Mouse (Mus musculus): Measurements from ENCODE around the gene Inpp5d.
A peak's percentile ranks its signal among the peaks of the same experiment; 100 is the strongest.

The Inpp5d gene

DNA sequence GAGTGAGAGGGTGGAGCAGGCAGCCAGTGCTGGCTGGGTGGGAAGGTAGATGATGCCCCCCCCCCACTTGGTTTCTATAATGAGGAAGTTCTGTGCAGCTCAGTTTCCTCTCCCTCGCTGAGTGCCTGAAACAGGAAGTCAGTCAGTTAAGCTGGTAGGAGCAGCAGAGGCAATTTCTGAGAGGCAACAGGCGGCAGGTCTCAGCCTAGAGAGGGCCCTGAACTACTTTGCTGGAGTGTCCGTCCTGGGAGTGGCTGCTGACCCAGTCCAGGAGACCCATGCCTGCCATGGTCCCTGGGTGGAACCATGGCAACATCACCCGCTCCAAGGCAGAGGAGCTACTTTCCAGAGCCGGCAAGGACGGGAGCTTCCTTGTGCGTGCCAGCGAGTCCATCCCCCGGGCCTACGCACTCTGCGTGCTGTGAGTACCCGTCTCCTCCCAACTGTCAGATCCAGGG, at the start of gene Inpp5d:
TSS of gene Inpp5d (plus strand) at position 102 of the 458 bp plus-strand sequence.
- no peak for DNase-seq

DNA sequence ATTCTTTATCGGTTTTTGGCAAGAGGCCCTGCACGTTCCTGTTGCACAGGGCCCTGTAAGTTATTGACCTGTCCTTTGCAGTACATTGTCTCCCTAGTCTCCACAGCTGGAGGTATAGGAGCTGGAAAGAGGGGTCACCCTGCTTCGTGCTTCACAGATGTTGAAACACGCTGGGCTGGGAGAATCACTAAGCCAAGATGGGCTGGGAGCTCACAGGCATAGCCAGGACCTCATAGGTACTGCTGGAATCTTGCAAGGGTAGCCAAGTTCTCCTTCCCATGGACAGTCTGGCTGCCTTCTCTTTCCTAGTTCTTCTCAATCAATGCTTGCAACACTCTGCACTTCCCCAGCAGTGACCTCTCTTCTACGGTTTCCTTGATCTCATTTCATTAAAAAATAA, 46.9 kb upstream of the Inpp5d start:
- DNase-seq, result peak; percentile 29

DNA sequence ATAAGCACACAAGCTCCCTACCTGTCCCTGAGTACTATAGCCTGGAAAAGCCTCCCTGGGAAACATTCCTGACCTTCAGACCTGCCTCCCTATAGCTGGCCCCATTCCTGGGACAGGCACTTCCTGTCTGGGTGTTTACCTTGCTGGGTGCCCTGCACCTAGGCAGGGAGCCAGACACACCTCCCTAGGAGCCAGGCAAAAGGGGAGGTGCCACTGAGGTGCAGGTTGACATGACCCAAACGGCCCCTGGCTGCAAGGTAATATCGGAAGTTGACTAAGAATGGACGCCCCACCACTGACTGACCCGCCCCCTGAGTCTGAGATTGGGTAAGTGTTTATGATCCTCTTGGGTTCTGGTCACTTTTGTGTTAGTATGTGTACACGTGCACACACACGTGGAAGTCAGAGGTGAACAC, 46.3 kb upstream of the Inpp5d start, which contains the start of gene Ngef:
TSS of gene Ngef (minus strand) at position 71 of the 416 bp plus-strand sequence.
- DNase-seq, result peak; percentile 97

DNA sequence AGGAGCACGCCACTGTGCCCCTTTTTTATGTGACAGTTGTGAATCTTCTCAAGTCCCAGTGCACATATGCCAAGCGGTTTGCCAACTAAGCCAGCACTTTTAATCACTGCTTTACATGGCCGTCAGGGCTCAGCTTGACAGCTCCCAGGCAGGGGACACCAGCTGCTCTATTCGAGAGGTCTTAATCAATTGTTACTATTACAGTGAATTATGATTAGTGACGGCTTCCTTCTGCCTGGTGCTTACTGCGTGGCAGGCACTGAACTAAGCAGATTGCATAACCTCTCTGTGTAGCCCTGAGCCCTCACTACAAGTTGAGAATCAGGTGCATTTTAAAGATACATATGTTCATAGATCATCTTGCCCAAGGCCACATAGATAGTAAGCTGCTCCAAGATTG, 45.8 kb upstream of the Inpp5d start:
- DNase-seq, result no peak

DNA sequence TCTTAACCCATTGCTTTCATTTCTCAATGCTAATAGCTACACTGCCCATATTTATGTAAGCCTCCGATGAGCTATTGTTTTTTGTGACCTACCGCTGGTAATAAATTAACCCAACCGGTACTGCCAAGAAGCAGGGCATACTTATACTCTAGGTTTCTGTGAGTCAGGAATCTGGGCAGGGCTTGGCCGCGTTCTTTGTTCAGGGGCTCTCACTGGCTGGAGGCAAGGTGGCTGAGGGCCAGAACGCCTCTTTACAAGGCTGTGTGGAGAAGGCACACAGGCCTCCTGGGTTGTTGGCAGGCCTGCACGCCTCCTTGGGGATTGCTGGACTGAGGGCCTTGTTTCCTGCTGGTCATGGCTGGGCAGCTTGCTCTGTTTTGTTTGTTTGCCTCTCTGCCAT, 45.3 kb upstream of the Inpp5d start:
- DNase-seq, result peak; percentile 99

DNA sequence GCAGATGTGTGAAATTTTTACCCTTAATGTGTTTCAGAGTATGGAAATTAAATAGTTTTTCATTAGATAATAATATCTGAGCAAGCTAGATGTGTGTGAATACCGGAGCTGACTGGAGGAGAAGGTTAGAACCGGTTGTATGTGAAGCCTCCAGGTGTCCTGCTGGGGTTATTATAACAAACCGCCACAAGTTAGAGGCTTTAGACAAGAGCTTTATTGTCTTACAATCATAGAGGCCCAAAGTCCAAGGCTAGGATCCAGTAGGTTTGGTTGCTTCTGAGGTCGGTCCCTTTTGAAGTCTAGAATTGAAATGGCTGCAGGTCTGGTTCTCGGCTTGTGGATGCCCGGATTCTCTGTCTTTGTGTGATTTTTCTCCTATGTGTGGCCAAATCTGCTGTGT, 41.1 kb upstream of the Inpp5d start:
- no peak for DNase-seq

DNA sequence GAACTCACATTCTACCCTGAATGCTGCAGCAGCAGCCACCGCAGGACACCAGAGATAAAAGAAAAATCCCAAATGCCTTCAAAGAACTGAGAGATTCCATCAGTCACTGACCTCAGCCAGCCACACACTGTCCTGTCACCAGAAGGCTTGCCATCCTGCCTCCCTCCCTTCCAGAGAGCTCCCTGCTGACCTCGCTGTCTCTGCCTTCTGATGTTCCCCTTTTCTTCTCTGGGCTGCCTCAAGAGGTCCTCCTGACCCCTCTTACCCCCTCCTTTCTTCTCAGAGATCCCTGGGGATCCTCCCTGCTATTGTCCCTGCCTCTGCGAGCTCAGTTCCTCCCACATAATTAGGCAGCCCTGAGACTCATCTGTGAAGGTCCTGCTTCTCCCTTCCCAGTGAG, 39.3 kb upstream of the Inpp5d start:
- DNase-seq, result no peak

DNA sequence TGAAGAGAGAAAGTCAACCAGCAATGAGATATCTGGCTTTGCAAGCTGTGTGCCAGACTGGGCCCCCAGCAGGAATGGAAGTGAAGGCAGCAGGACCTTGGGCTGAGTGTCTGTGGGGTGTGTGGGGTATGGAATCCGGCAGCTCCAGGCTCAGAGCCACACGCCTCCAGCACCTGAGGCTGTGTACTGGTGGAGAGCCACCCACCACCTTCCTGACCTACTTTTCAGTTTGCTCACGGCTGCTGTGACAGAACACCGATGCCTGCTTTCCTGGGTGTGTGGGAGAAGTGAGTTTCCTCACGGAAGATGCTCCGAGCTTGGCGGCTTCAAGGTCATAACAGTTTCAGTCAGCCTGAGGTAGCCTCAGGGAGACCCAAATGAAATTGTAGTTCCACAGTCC, 30.9 kb upstream of the Inpp5d start:
- no peak for DNase-seq

DNA sequence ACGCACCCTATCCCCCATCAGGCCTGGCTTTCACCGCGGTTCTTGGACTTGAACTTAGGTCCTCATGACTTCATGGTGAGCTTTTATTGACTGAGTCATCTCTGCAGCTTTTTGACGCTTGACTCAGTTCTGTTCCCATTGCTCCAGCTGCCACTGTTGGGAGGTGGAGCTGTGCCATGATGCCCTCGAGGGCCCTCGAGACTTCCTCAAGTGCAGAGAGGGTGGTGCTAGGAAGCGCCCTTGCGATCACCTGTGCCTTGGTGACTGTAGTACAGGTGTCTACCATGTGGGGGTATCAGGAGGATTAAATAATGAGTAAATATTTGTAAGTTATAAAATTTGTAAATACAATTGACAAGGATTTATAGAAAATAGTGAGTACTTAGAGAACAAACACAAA, 30.1 kb upstream of the Inpp5d start:
- no peak for DNase-seq

DNA sequence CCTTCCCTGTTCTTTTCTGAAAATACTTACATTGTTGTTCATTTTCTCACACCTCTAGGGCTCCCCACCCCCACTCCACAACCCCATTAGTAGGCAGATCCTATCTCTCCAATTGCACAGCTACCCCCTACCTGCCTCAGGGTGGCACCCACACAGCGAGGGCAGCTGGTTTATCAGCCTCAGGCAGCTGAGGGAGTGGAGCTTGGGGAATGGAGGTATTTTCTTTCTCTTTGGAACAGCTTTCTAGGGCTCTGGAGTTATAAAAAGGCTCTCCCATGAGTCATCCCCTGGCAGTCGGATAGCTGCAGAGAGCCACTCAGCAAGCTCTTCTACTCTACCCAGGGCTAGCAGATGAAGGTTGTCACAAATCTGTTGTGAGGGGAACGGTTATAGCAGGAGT, 25.9 kb upstream of the Inpp5d start:
- no peak for DNase-seq

DNA sequence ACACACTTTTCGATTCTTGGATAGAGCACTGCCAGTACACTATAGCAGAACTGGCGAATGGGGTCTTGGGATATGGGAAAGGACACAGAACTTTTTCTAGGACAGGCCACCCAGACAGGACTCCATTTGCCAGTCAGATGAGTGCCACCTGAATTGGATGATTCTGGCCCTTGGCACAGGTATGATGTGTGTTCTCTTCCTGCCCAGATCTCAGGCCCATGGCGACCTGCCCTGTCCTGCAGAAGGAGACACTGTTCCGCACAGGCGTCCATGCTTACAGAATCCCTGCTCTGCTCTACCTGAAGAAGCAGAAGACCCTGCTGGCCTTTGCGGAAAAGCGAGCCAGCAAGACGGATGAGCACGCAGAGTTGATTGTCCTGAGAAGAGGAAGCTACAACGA, 25.4 kb upstream of the Inpp5d start:
- DNase-seq, result no peak

DNA sequence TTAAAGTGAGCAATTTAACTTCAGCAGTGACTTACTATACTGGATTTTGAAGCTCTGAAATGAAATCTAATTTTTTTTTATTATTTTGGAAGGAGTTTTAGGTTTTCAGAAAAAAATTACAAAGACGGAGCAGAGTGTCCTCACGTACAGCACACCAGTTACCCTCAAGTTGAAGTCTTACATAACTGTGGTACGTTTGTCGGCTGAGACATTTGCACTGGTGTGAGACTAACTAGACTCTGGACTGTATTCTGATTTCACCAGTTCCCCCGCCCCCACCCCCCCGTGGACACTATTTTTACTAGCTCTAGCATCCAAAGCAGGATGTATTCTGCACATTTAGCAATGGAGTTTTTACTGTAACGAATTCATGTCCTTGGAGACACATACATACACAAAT, 19.6 kb upstream of the Inpp5d start:
- DNase-seq, result no peak

DNA sequence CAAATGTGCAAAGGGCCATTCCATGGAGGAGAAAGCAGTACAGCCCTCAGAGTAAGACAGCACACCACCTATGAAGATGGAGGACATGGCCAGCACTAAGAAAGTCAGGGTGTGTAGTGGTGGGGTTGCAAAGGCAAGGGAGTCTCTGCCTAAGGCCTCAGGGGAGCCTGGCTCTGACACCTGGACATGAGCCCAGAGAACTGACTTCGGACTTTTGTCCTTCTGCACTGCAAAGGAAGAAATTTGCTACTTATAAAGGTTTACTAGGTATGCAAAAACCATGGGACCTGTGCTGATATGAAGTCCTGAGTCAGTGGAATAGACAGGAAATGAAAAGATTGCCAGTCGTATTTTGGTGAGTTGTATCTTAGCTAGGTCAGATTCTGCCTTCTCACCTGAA, 18.3 kb upstream of the Inpp5d start:
- peak; percentile 48 for DNase-seq

DNA sequence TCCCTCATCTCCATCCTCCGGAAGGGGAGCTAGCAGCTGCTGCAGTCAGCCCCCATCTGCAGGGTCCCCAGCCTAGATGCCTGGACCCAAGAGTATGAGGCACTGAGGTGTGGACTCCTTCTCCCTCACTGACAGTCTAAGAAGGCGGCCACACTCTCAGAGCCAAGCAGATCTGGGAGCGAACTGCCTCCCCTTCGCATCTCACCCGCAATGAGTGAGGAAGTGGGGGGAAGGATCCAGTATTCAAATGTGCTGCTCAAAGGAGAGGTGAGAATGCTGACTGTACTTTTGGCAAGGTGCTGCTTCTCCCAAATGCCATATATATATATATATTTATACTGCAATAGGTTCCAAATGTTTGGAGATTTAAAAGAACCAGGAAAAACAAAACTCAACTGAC, 16.7 kb upstream of the Inpp5d start:
- DNase-seq, result no peak

DNA sequence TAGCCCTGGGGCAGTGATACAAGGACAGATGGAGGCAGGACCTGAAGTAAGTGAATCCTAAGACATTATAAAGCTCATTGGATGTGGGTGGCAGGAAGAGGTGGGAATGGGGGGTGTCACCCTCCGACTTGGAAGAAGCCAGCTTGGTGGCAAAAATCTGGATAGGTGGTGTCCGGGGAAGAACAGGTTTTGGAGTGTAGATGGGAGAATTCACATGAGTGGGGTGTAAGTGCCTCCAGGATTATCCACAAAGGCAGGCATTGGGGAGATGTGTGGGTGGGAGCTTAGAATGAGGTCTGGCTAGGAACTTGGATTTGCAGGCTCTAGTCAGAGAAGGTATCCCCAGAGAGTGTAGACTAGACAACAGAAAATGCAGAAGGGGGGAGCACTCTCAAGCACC, 14.8 kb upstream of the Inpp5d start:
- no peak for DNase-seq

DNA sequence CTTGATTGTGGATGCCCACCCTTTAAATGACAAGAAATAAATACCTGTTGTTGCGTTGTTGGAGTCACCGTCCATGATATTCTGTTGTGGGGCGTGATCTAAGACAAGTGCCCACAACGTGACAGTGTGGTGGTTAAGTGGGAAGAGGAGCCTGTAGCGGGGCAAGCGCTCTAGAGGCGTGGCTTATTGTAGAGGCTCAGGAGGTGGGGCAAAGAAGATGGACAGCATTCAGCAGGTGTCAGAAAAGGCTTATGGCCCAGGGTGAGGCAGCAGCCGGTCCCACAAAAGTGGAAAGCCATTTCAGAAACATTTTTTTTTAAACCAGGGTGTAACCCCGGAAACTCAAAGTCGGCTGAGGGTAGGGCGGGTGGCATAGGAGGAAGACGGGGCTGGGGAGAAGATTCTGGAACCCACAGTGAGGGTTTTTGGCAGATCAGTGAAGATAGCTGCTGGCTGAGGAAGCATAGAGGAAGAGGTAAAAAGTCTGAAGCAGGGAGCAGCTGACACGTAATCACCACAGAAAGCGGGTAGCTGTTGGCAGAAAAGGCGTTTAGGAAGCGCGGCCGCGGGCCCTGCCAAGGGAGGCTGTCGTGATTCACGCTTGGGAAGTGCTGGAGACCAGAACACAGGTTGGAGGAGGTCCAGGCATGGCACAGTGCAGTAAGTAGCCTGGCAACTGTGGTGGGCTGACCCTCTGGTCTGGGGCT, 12.6 kb upstream of the Inpp5d start:
- DNase-seq, result peak; percentile 40

DNA sequence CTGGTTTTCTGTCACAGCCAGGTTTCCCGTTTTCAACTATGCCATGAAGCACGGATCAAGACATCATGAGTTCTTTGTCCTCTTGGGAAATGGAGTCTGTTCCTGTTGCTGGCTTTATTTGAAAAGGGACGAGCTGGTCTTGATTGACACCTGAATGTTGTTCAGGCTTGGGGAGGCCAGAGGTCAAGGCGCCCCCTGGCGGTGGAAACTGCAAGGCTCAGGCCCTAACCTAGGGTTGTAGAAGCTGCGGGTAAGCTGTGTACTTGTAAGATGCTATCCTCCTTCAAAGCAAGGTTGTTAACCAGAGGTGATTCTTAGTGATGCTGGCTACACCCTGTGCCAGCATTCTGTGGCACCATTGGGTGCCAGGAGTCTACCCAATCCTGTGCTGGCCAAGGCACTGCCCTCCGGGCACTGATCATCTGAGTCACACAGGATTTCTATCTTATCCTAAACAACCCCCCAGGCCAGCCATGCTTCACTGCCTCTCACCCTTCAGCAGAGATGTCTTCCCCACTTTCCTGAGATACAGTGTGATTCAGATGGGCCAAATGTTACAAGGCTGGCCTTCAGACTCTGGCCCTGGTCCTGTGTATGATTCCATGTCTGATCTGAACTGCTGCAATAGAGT, 11.6 kb upstream of the Inpp5d start:
- DNase-seq, result peak; percentile 71

DNA sequence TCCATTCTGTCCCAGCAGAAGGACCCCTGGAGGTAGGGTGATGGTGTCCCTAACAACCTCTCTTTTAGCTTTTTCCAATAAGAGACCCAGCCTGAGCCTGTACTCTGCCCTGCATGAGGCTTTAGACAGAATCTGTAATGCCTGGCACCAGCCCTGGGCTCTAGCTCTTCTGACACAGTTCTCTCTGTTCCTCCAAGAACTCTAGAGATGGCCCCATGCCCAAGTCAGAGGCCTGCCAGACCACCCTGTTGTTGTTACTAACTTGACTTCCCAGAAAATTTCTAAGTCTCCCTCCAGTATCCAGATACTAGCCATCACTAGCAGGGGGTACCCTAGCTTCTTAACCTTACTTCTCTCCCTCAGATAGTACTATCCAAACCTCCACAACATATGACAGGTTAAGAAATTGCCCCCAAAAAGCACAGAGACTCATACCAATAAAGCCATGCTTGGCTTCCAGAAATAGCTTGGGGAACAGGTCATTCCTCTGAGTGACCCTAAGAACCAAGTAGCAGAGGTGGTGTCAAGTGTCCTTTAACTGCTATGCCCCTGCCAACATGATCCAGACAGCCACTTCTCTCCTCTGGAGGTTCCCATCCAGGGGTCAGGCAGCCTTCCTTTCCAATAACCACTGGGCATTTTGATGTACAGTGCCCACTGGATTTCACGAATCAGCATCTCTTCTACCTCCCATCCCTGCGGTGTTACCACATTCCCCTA, 5.4 kb upstream of the Inpp5d start:
- DNase-seq, result no peak

DNA sequence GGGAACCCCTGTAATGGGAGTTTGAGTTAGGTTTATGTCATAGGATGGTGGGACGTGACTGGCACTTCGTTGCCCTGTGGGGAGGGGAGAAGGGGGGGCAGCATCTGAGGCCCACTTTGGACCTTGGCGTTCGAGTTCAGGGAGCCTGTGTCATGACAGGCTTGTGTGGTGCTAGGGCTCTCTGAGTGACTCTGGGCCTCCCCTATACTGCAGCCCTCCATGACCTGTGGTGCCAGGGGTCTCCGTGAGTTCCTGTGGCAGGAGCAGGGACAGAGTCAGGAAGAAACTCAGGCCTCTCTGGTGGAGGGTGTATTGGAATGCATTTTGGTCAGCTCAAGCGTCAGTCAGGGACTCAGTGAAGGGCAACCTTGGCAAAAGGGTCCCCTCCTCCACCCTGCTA, 581 bp downstream of the Inpp5d start:
- DNase-seq, result no peak

DNA sequence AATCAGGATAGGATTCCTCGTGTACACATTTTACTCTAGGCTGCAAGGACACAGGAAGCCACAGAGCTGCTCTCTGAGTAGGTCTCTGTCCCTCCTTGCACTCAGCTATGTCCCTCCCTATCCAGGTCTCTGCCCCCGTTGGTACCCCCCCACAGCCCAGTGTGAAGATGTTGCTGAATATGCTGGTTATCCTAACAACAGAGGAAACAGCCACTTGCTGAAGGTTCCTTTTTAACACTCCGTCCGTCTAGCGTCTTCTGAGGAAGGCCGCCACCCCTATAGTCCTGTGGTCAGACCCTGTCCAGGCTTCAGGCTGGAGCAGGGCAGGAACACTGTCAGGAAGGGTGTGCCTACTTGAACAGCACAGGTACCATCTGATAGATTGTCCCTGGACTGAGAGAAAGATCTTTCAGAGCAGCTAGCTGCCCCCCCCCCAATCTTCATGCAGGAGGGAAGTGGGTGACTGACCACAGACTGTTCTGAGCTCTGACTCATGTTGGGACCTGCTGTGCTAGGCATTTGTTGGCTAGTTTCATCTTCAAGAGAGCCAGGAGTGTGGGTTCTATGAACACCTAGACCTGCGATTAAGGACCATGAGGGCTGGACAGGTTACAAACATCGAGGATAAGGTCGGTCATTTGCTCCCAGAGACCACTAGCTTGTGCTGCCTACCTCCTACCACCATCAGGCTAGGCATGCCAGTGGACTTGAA, 1.2 kb downstream of the Inpp5d start:
- DNase-seq, result no peak

DNA sequence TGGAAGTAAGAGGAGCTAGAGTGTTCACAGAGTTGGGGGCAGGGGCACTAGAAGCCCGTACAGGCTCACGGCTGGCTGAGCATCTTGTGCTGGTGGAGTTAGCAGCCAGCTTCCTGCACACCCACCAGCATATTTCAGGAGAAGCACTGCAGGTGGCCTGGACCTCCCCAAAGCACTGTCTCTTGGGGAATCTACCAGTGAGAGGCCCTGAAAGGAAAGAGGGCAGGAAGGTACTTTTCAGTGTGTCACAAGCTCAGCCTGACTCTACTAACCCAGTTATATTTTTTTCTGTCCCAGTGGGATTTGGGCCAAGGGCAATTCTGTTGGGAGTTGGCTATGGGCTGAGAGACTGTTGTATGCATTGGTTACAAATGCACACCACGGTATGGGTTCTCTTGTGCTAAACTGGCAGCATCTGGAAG, 1.8 kb downstream of the Inpp5d start:
- DNase-seq, result no peak

DNA sequence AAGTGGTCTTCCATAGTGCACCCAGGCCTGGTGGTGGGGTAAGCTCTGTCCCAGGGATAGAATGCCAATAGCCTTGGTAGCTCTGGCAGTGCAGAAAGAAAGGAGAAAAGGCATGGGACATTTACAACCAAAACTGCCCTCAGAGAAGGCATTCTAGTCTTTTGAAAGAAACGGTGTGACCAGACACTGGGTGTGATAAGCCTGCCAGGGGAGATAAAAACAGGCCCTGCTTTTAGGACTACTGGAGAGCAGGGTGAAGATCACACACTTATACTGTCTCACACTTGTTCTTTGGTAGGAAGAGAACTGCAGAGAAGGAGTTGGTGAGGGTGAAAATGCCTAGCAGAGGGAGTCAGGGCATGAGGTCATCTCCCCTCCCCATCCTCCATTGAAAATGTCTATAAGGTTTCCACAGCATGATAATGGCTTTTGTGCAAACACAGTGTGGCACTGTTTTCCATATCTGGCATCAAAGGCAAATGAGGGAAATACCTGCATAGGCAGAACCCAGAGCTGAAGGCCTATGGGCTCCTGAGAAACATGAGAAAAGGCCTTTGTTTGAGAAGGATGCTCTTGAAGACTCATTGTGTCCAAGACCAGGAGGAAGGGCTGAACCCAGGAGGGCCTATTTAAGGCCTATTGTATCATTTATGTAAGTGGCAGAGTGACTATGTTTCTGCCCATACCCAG, 4.0 kb downstream of the Inpp5d start:
- DNase-seq, result no peak

DNA sequence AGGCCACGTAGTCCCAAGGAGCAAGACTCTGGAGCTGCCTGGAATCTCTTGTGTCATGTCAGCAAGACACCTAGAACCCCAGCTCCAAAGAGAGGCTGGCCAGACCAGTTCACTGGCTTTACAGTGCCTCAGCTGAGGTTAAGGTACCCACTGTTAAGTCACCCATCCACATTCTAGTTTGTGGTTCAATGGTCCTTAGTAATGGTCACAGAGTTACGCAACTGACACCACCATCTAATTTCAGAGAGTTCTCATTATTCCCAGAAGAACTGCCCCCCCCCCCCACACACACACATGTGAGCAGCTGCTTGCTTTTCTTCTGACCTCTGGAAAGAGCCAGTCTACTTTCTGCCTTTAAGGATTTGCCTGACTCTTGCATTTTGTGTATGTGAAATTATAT, 4.7 kb downstream of the Inpp5d start:
- no peak for DNase-seq
